Mouse (Mus musculus): ENCODE data around the gene Cxcr5.

- no peak for TF ChIP-seq CTCF (IDR thresholded peaks at IDR 0.05)
- TF ChIP-seq EP300 (IDR thresholded peaks at IDR 0.05): no peak
Measured at GRCm38 (mm10) chr9:44521927-44522326, 39.8 kb downstream of the Cxcr5 start.

All from lung, postnatal 0 days (tissue).